Mouse (Mus musculus): ENCODE data around the gene Sbsn. TPM values are rescaled to one million over a fixed set of nuclear protein-coding genes. Genes with fewer than 3 reads are reported as not detected.

The Sbsn gene
- polyA plus RNA-seq, 1 experiment from 2014 or later, result 0.51 TPM

GRCm38 (mm10) chr7:30766408-30766807 is 15.1 kb downstream of the Sbsn start:
- H3K4me1 ChIP-seq, result peaks cover 13% of the 10 kb centered on the region
- no peak overlapping the region for H3K27ac ChIP-seq (replicated peaks)
- WGBS, result 90% methylated on average over 4 of the region's 4 CpGs
- no peak for DNase-seq (ENCODE audit: low spot score)
- no peaks in the 10 kb centered on the region for H3K36me3 ChIP-seq
- H3K9me3 ChIP-seq (replicated peaks), result no peaks in the 10 kb centered on the region
- no peak overlapping the region for H3K4me3 ChIP-seq
- H3K27me3 ChIP-seq (ENCODE audit: low read depth, poor library complexity, severe bottlenecking), result 0 out of 2 replicates have a peak, but pooled peaks cover 6% of the 10 kb centered on the region

- Histone ChIP-seq H3K4me1 (peaks cover 13% of the 10 kb centered on the region), H3K27ac (replicated peaks) (no peak overlapping the region), H3K36me3 (no peaks in the 10 kb centered on the region), H3K9me3 (replicated peaks) (0 out of 2 replicates have a peak, but pooled peaks cover 3% of the 10 kb centered on the region), H3K4me3 (no peak overlapping the region), H3K27me3 (ENCODE audit: low read depth, poor library complexity, severe bottlenecking) (0 out of 2 replicates have a peak, but pooled peaks cover 5% of the 10 kb centered on the region)
- 37% methylated on average over 9 of the region's 9 CpGs for WGBS
- no peak for DNase-seq (ENCODE audit: low spot score)
These were observed 18.0 kb downstream of the Sbsn start for GRCm38 (mm10) chr7:30769236-30769635.

DNA sequence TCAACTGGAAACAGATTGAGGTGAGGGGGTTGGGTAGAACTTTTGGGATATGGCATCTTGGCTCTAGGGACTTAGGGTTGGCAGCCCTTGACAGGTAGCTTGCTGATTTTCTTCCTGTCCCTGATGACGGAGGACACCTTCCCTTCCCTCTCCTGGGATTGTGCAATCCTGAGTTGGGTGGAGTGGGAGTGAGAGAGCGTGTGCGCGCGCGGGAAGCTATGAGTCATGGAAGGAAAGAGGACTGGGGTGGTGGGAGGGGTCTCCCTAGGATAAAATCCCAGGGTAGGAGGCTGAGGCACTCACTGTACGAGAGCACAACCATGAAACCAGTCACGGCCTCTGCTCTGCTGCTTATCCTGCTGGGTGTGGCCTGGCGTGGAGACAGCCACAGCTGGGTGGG is 24.8 kb downstream of the Sbsn start:
- Histone ChIP-seq H3K4me3 (no peak overlapping the region), H3K36me3 (no peaks in the 10 kb centered on the region), H3K4me1 (0 out of 2 replicates have a peak, but pooled peaks cover 3% of the 10 kb centered on the region), H3K9me3 (replicated peaks) (0 out of 2 replicates have a peak, but pooled peaks cover 3% of the 10 kb centered on the region), H3K27me3 (ENCODE audit: low read depth, poor library complexity, severe bottlenecking) (no peaks in the 10 kb centered on the region), H3K27ac (replicated peaks) (no peak overlapping the region)
- WGBS, result 91% methylated on average over 9 of the region's 9 CpGs
- no peak for DNase-seq (ENCODE audit: low spot score)

GRCm38 (mm10) chr7:30777081-30777579 is 25.9 kb downstream of the Sbsn start:
- 0 out of 2 replicates have a peak, but pooled peaks cover 3% of the 10 kb centered on the region for H3K4me1 ChIP-seq
- H3K27me3 ChIP-seq (ENCODE audit: low read depth, poor library complexity, severe bottlenecking), result no peaks in the 10 kb centered on the region
- DNase-seq (ENCODE audit: low spot score), result no peak
- 0 out of 2 replicates have a peak, but pooled peaks cover 3% of the 10 kb centered on the region for H3K9me3 ChIP-seq (replicated peaks)
- H3K4me3 ChIP-seq, result no peak overlapping the region
- H3K27ac ChIP-seq (replicated peaks), result no peak overlapping the region
- H3K36me3 ChIP-seq, result no peaks in the 10 kb centered on the region
- 44% methylated on average over 7 of the region's 7 CpGs for WGBS

DNA sequence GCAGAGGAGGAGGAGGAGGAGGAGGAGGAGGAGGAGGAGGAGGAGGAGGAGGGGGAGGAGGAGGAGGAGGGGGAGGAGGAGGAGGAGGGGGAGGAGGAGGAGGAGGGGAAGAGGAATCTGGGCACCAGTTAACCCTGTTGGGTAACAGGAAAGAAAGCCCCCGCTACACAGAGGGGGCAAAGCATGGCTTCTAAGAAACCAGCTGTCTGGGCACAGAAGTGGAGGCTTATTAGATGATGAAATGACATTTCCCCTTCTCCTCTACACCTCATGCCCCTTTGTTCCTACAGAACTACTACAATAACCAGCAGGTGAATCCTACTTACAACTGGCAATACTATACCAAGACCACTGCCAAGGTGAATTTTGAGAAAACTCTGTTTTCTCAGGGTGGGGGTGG is 26.6 kb downstream of the Sbsn start:
- Histone ChIP-seq H3K4me1 (0 out of 2 replicates have a peak, but pooled peaks cover 3% of the 10 kb centered on the region), H3K36me3 (no peaks in the 10 kb centered on the region), H3K4me3 (no peak overlapping the region), H3K27ac (replicated peaks) (no peak overlapping the region), H3K9me3 (replicated peaks) (0 out of 2 replicates have a peak, but pooled peaks cover under 1% of the 10 kb centered on the region), H3K27me3 (ENCODE audit: low read depth, poor library complexity, severe bottlenecking) (no peaks in the 10 kb centered on the region)
- no peak for DNase-seq (ENCODE audit: low spot score)
- WGBS, result 87% methylated on average over 1 of the region's 1 CpGs

DNA sequence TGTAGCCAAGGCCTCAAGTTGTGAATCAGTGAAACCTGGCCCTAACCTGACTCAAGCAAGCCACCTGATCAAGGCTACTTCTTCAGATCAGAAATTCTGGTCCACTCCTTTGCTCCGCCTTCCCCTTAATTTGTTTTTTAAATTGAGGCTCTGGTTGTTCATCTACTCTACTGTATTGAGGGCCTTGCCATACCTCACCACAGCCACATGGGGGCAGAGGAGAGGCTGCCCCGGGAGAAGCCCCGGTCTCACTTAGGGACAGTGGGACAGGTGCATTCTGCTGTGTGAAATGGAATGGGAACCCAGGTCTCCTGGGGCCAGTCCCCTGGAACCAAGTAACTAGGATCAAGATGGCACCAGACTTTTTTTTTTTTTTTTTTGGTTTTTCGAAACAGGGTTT is 30.5 kb downstream of the Sbsn start:
- Histone ChIP-seq H3K4me1 (0 out of 2 replicates have a peak, but pooled peaks cover 3% of the 10 kb centered on the region), H3K27me3 (ENCODE audit: low read depth, poor library complexity, severe bottlenecking) (no peaks in the 10 kb centered on the region), H3K27ac (replicated peaks) (no peak overlapping the region), H3K9me3 (replicated peaks) (no peaks in the 10 kb centered on the region), H3K4me3 (no peak overlapping the region), H3K36me3 (no peaks in the 10 kb centered on the region)
- no peak for DNase-seq (ENCODE audit: low spot score)
- 72% methylated on average over 4 of the region's 4 CpGs for WGBS

DNA sequence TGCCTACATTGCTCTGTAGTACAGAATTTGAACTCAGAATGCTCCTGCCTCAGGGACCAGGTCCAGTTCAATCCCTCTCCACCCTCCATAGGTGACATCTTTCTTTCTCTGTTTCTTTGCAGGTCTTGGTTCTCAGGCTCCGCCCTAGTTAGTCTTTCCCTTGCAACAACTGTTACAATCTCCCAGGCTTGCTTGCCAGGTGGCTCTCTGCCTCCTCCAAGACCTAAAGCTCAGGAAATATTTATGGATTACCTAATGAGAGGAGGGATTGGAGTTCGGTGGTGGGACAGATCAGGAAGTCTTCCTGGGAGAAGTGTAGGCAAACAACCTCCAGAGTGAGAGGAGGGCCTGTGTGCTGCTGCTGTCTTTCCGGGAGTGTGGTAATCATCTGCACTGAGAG is 31.4 kb downstream of the Sbsn start:
- Histone ChIP-seq H3K36me3 (no peaks in the 10 kb centered on the region), H3K4me1 (no peaks in the 10 kb centered on the region), H3K27me3 (ENCODE audit: low read depth, poor library complexity, severe bottlenecking) (no peaks in the 10 kb centered on the region), H3K9me3 (replicated peaks) (no peaks in the 10 kb centered on the region), H3K27ac (replicated peaks) (no peak overlapping the region), H3K4me3 (no peak overlapping the region)
- no peak for DNase-seq (ENCODE audit: low spot score)
- 80% methylated on average over 3 of the region's 3 CpGs for WGBS

DNA sequence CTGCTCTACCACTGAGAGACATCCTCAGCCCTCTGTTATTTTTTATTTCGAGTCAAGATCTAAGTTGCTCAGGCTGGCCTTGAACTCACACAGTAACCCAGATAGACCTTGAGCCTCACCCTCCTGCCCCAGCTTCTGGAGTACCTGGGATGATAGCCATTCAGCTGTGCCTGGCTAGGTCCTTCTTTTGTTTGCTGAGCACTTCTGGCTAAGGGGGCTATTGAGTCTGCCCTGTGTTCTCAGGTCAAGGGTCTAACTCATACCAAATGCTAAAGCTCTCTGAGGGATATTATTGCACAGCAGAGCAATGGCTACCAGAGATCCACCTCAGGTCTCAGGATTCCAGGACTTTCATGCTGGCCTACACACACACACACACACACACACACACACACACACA is 33.9 kb downstream of the Sbsn start:
- 60% methylated on average over 1 of the region's 1 CpGs for WGBS
- no peak for DNase-seq (ENCODE audit: low spot score)
- no peak overlapping the region for H3K27ac ChIP-seq (replicated peaks)

GRCm38 (mm10) chr7:30785721-30786546 is 34.7 kb downstream of the Sbsn start:
- 76% methylated on average over 13 of the region's 13 CpGs for WGBS

More for the DNA sequence above, 33.9 kb downstream of the Sbsn start:
- Histone ChIP-seq H3K4me1 (peaks cover 5% of the 10 kb centered on the region; the same call in 1 of the 2 replicates), H3K9me3 (replicated peaks) (no peaks in the 10 kb centered on the region), H3K4me3 (no peak overlapping the region), H3K36me3 (no peaks in the 10 kb centered on the region), H3K27me3 (ENCODE audit: low read depth, poor library complexity, severe bottlenecking) (no peaks in the 10 kb centered on the region; the same call in 1 of the 2 replicates)

DNA sequence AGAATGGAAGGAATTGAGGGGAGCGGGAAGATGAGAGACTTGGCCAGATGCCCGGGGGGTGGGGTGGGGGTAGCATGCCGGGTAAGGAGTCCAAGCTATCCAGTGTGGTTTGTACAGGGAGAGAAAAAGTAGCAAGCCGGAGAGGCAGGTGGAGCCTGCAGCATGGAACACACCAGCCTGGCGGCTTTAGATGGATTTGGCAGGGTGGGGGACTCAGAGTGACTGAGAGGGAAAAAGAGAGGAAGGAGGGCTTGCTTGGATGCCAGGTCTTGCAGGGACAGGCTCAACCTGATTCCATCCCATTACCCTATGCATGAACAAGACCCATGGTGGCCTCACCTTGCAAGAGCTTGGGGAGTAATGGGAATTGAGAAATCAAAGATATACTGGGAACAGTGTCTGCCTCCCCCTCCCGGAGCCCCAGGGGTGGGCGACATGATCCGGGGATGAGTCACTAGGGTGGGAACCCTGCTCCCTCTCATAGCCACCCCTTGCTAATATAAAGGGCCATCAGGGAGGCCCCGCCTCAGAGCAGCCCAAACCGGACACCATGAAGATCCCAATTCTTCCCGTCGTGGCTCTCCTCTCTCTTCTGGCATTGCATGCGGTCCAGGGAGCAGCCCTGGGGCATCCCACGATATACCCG is 36.2 kb downstream of the Sbsn start, which contains the start of gene Krtdap:
TSS of gene Krtdap (plus strand) at position 520 of the 646 bp plus-strand sequence.
- 46% methylated on average over 15 of the region's 15 CpGs for WGBS
- H3K4me1 ChIP-seq, result peaks cover 5% of the 10 kb centered on the region; the same call in 1 of the 2 replicates

More at GRCm38 (mm10) chr7:30785721-30786546, 34.7 kb downstream of the Sbsn start:
- Histone ChIP-seq H3K4me1 (peaks cover 5% of the 10 kb centered on the region; the same call in 1 of the 2 replicates), H3K9me3 (replicated peaks) (no peaks in the 10 kb centered on the region), H3K4me3 (no peak overlapping the region), H3K27me3 (ENCODE audit: low read depth, poor library complexity, severe bottlenecking) (no peaks in the 10 kb centered on the region; the same call in 1 of the 2 replicates), H3K36me3 (no peaks in the 10 kb centered on the region), H3K27ac (replicated peaks) (no peak overlapping the region)
- DNase-seq (ENCODE audit: low spot score), result no peak

GRCm38 (mm10) chr7:30790141-30790540 is 38.9 kb downstream of the Sbsn start:
- no peak for DNase-seq (ENCODE audit: low spot score)
- Histone ChIP-seq H3K4me1 (peaks cover 5% of the 10 kb centered on the region; the same call in 1 of the 2 replicates), H3K36me3 (no peaks in the 10 kb centered on the region), H3K4me3 (no peak overlapping the region), H3K27me3 (ENCODE audit: low read depth, poor library complexity, severe bottlenecking) (no peaks in the 10 kb centered on the region; the same call in 1 of the 2 replicates), H3K27ac (replicated peaks) (no peak overlapping the region), H3K9me3 (replicated peaks) (no peaks in the 10 kb centered on the region)
- WGBS, result 80% methylated on average over 10 of the region's 10 CpGs

More for the DNA sequence above, 36.2 kb downstream of the Sbsn start, which contains the start of gene Krtdap:
- Histone ChIP-seq H3K9me3 (replicated peaks) (no peaks in the 10 kb centered on the region), H3K36me3 (no peaks in the 10 kb centered on the region), H3K4me3 (no peak within 1 kb of the TSS), H3K27ac (replicated peaks) (no peak within 1 kb of the TSS), H3K27me3 (ENCODE audit: low read depth, poor library complexity, severe bottlenecking) (no peaks in the 10 kb centered on the region; the same call in 1 of the 2 replicates)
- no peak for DNase-seq (ENCODE audit: low spot score)

- DNase-seq (ENCODE audit: low spot score), result no peak
- no peak overlapping the region for H3K27ac ChIP-seq (replicated peaks)
- H3K9me3 ChIP-seq (replicated peaks), result no peaks in the 10 kb centered on the region
- peaks cover 5% of the 10 kb centered on the region; the same call in 1 of the 2 replicates for H3K4me1 ChIP-seq
- no peaks in the 10 kb centered on the region; the same call in 1 of the 2 replicates for H3K27me3 ChIP-seq (ENCODE audit: low read depth, poor library complexity, severe bottlenecking)
- no peaks in the 10 kb centered on the region for H3K36me3 ChIP-seq
- 22% methylated on average over 9 of the region's 9 CpGs for WGBS
- no peak overlapping the region for H3K4me3 ChIP-seq
These were observed 40.6 kb downstream of the Sbsn start for GRCm38 (mm10) chr7:30791921-30792320.

All from midbrain, embryonic 10.5 days (tissue).